Mouse (Mus musculus) lung, embryonic 14.5 days (tissue): ENCODE data around the gene Trim16. TPM values are rescaled to one million over a fixed set of nuclear protein-coding genes. Genes with fewer than 3 reads are reported as not detected.
A peak's percentile ranks its signal among the peaks of the same experiment; 100 is the strongest.

Experiments used
- ATAC-seq: fragments of 200-750 bp; cut with Nextera tagmentation; 2 replicates; pipeline ENCODE4 v1.8.0; 2017; ENCODE audit warnings: mild to moderate bottlenecking, moderate TSS enrichment, moderate library complexity; ENCODE audit not compliant: insufficient read depth
- DNase-seq: peaks from one replicate; pipeline ENCODE4 v3.0.0-alpha.2; 2015
- H3K27ac ChIP-seq: fragments of 300-500 bp; sonication (generic); 2 replicates; pipeline ENCODE4 v1.5.1; 2014; ENCODE audit warnings: low read depth, mild to moderate bottlenecking, moderate library complexity
- H3K27me3 ChIP-seq: fragments of 300-500 bp; sonication (generic); 2 replicates; pipeline ENCODE4 v1.6.1; 2014; ENCODE audit warnings: low read length, control low read depth; ENCODE audit not compliant: insufficient read depth
- H3K36me3 ChIP-seq: fragments of 300-500 bp; sonication (generic); 2 replicates; pipeline ENCODE4 v1.6.1; 2014; ENCODE audit warnings: control low read depth; ENCODE audit not compliant: insufficient read depth
- H3K4me1 ChIP-seq: fragments of 300-500 bp; sonication (generic); 2 replicates; pipeline ENCODE4 v1.6.1; 2014; ENCODE audit warnings: antibody characterized with exemption, control low read depth; ENCODE audit not compliant: insufficient read depth
- H3K4me2 ChIP-seq: fragments of 300-500 bp; sonication (generic); 2 replicates; pipeline ENCODE4 v1.6.1; 2014; ENCODE audit warnings: mild to moderate bottlenecking
- H3K4me3 ChIP-seq: fragments of 300-500 bp; sonication (generic); 2 replicates; pipeline ENCODE4 v1.5.1; 2014; ENCODE audit warnings: low read depth, low read length
- H3K9ac ChIP-seq: fragments of 300-500 bp; sonication (generic); 2 replicates; pipeline ENCODE4 v1.6.1; 2014
- H3K9me3 ChIP-seq: fragments of 300-500 bp; sonication (generic); 2 replicates; pipeline ENCODE4 v1.6.1; 2016; ENCODE audit warnings: low read depth, low read length, control low read depth
- CTCF ChIP-seq: IDR thresholded peaks from 2 replicates; pipeline ENCODE4 v1.5.1; 2016; ENCODE audit warnings: antibody characterized with exemption, low read depth
- WGBS: fragments of 180-500 bp; shearing (Covaris S2); extraction: QIAGEN DNeasy Blood & Tissue Kit; methylation state at CpG from one replicate; pipeline ENCODE4 v1.1.7; 2014; 5-methylcytosine and 5-hydroxymethylcytosine counted together
- polyA plus RNA-seq: library from polyadenylated mRNA; unstranded; fragments of >200 nt; fragmentation: Nextera tagmentation; extraction: Ambion mirVana; gene quantifications from 2 replicates; pipeline ENCODE4 v1.2.1, GENCODE M21; 2014

The Trim16 gene
- polyA plus RNA-seq, 1 experiment from 2014 or later = 18.0 TPM

- Histone ChIP-seq H3K9me3 (no peaks in the 10 kb centered on the region), H3K4me2 (peak overlapping the region; percentile 82), H3K9ac (peak overlapping the region; percentile 43), H3K27ac (peak overlapping the region; percentile 67), H3K4me3 (peak overlapping the region; percentile 45), H3K27me3 (no peaks in the 10 kb centered on the region), H3K36me3 (no peaks in the 10 kb centered on the region), H3K4me1 (peaks cover 13% of the 10 kb centered on the region; the same call in 1 of the 2 replicates)
- TF ChIP-seq CTCF = no peak
- WGBS = 13% methylated on average over 16 of the region's 16 CpGs
- peak; percentile 80 for DNase-seq
- peak; percentile 36; the same call in 1 of the 2 replicates for ATAC-seq
Observed at GRCm38 (mm10) chr11:62820661-62821437, 818 bp downstream of the Trim16 start.

GRCm38 (mm10) chr11:62821893-62822292 is 1.9 kb downstream of the Trim16 start:
- Histone ChIP-seq H3K4me2 (peak overlapping the region; percentile 51), H3K4me1 (peaks cover 13% of the 10 kb centered on the region; the same call in 1 of the 2 replicates)

GRCm38 (mm10) chr11:62824211-62824610 is 4.2 kb downstream of the Trim16 start:
- 47% methylated on average over 7 of the region's 7 CpGs for WGBS
- Histone ChIP-seq H3K36me3 (no peaks in the 10 kb centered on the region), H3K4me2 (peak overlapping the region; percentile 8; the same call in 1 of the 2 replicates), H3K27me3 (no peaks in the 10 kb centered on the region), H3K4me1 (peaks cover 10% of the 10 kb centered on the region; the same call in 1 of the 2 replicates), H3K9me3 (no peaks in the 10 kb centered on the region), H3K9ac (no peak overlapping the region), H3K4me3 (no peak overlapping the region), H3K27ac (no peak overlapping the region)
- peak; percentile 6 for DNase-seq
- no peak for TF ChIP-seq CTCF
- ATAC-seq = no peak

More at GRCm38 (mm10) chr11:62821893-62822292, 1.9 kb downstream of the Trim16 start:
- Histone ChIP-seq H3K9me3 (no peaks in the 10 kb centered on the region), H3K9ac (no peak overlapping the region), H3K27ac (peak overlapping the region; percentile 68), H3K27me3 (no peaks in the 10 kb centered on the region), H3K36me3 (no peaks in the 10 kb centered on the region), H3K4me3 (peak overlapping the region; percentile 25)
- WGBS = 50% methylated on average over 5 of the region's 5 CpGs
- ATAC-seq (no peak), DNase-seq (peak; percentile 61)
- TF ChIP-seq CTCF = no peak

GRCm38 (mm10) chr11:62825222-62826105 is 5.4 kb downstream of the Trim16 start:
- Histone ChIP-seq H3K4me1 (0 out of 2 replicates have a peak, but pooled peaks cover 6% of the 10 kb centered on the region), H3K9ac (no peak overlapping the region), H3K36me3 (peaks cover 7% of the 10 kb centered on the region; the same call in 1 of the 2 replicates), H3K4me2 (no peak overlapping the region), H3K9me3 (no peaks in the 10 kb centered on the region), H3K27ac (no peak overlapping the region), H3K4me3 (no peak overlapping the region), H3K27me3 (no peaks in the 10 kb centered on the region)
- WGBS = 70% methylated on average over 9 of the region's 9 CpGs
- no peak for TF ChIP-seq CTCF
- DNase-seq (peak; percentile 5), ATAC-seq (no peak)

- Histone ChIP-seq H3K9ac (no peak overlapping the region), H3K4me3 (no peak overlapping the region), H3K36me3 (peaks cover 7% of the 10 kb centered on the region; the same call in 1 of the 2 replicates), H3K27ac (no peak overlapping the region), H3K4me1 (0 out of 2 replicates have a peak, but pooled peaks cover 3% of the 10 kb centered on the region), H3K4me2 (no peak overlapping the region), H3K9me3 (no peaks in the 10 kb centered on the region), H3K27me3 (no peaks in the 10 kb centered on the region)
- ATAC-seq (no peak), DNase-seq (no peak)
- 46% methylated on average over 6 of the region's 6 CpGs for WGBS
- no peak for TF ChIP-seq CTCF
Observed at GRCm38 (mm10) chr11:62826106-62826733, 6.2 kb downstream of the Trim16 start.

DNA sequence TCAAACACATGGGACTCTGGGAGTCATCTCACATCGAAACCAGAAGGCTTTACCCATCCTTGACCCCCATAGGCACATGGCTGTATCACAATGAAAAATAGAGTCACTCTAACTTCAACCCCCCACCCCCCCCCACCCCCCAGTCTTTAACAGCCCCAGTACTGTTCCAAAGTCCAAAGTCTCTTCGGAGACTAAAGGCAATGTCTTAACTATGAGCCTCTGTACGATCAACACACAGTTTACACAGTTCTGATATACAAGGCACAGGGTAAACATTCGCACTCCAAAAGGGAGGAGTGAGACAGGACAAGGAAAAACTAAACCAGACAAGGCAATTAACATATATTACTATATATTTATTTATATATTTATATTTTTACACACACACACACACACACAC is 7.1 kb downstream of the Trim16 start:
- WGBS = 79% methylated on average over 4 of the region's 4 CpGs
- no peak for TF ChIP-seq CTCF
- ATAC-seq = no peak
- H3K9ac ChIP-seq = no peak overlapping the region
- H3K9me3 ChIP-seq = no peaks in the 10 kb centered on the region
- DNase-seq = no peak
- H3K27ac ChIP-seq = no peak overlapping the region
- no peak overlapping the region for H3K4me2 ChIP-seq
- H3K36me3 ChIP-seq = peaks cover 7% of the 10 kb centered on the region; the same call in 1 of the 2 replicates
- no peaks in the 10 kb centered on the region for H3K27me3 ChIP-seq
- no peak overlapping the region for H3K4me3 ChIP-seq
- no peaks in the 10 kb centered on the region for H3K4me1 ChIP-seq
